Mouse (Mus musculus) thymus, adult 2 months (tissue): ENCODE data around the gene Dock9. TPM values are rescaled to one million over a fixed set of nuclear protein-coding genes. Genes with fewer than 3 reads are reported as not detected.

Experiments
- DNase-seq: peaks from one replicate; pipeline ENCODE4 v3.0.0; 2021
- H3K27ac ChIP-seq: fragments of 200-500 bp; 2 replicates; pipeline ENCODE4 v1.5.1; 2012; ENCODE audit warnings: low read length, control low read depth; ENCODE audit not compliant: control insufficient read depth, insufficient read depth
- H3K27me3 ChIP-seq: fragments of 200-500 bp; 2 replicates; pipeline ENCODE4 v1.6.1; 2012; ENCODE audit warnings: mild to moderate bottlenecking, low read length, moderate library complexity, mixed read lengths; ENCODE audit not compliant: control insufficient read depth, insufficient read depth
- H3K36me3 ChIP-seq: fragments of 200-500 bp; 2 replicates; pipeline ENCODE4 v1.6.1; 2012; ENCODE audit warnings: mild to moderate bottlenecking, low read length, moderate library complexity; ENCODE audit not compliant: control insufficient read depth, insufficient read depth
- H3K4me1 ChIP-seq: fragments of 200-500 bp; replicated peaks from 2 replicates; pipeline ENCODE4 v1.6.1; 2012; ENCODE audit warnings: low read length; ENCODE audit not compliant: control insufficient read depth, insufficient read depth
- H3K4me3 ChIP-seq: fragments of 200-500 bp; 2 replicates; pipeline ENCODE4 v1.5.1; 2012; ENCODE audit warnings: mild to moderate bottlenecking, low read length, control low read depth, moderate library complexity; ENCODE audit not compliant: control insufficient read depth, insufficient read depth
- CTCF ChIP-seq: fragments of 200-500 bp; IDR thresholded peaks from 2 replicates; pipeline ENCODE4 v1.5.1; 2012; ENCODE audit warnings: mild to moderate bottlenecking, control low read depth, low read length, moderate library complexity, borderline replicate concordance; ENCODE audit not compliant: control insufficient read depth, poor library complexity, insufficient read depth; ENCODE audit errors: extremely low read depth
- POLR2A ChIP-seq: fragments of 200-500 bp; IDR thresholded peaks from 2 replicates; pipeline ENCODE4 v1.6.1; 2012; ENCODE audit warnings: mild to moderate bottlenecking, low read length, control low read depth, moderate library complexity; ENCODE audit not compliant: control insufficient read depth, poor library complexity, insufficient read depth; ENCODE audit errors: extremely low read depth
- WGBS: fragments of 180-500 bp; shearing (Covaris S2); methylation state at CpG from one replicate; pipeline ENCODE4 v1.1.7; 2018; 5-methylcytosine and 5-hydroxymethylcytosine counted together
- polyA plus RNA-seq: library from polyadenylated mRNA; depleted of rRNA; stranded (reverse); fragments of >200 nt; gene quantifications from 2 replicates; pipeline ENCODE4 v1.2.3, GENCODE M21; 2012

The Dock9 gene
- polyA plus RNA-seq, 1 experiment = 13.2 TPM

DNA sequence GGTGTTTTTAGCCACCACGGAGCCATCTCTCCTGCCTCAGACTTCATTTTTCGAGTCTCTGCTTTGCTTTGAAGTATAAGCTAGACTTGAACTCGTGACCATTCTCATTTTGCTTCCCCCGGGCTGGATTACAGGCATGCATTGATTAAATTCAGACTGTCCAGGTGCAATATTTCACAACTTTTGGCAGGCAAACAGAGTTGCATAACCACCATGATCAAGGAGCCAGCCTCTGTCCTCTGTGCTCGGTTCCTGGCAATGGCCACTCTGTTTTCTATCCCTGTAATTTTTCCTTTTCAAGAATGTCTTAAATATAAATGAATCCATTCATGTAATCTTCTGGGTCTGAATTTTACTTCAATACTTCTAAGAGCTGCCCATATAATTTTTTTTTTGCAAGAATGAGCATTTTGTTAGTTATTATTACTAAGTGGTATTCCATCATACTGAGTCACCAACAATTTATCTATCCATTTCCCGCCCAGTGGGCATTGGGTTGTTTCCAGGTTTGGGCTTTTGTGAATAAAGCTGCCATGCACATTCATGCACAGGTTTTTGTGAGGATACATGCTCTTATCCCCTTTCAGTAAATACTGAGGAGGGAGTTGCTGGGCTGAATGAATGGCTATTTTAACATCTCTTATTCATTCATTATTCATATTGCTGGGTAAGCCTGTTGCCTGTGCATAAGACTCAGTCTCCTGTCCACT lies 183.0 kb downstream of the Dock9 start:
- TF ChIP-seq POLR2A (no peak), CTCF (no peak)
- 89% methylated on average over 6 of the region's 6 CpGs for WGBS

DNA sequence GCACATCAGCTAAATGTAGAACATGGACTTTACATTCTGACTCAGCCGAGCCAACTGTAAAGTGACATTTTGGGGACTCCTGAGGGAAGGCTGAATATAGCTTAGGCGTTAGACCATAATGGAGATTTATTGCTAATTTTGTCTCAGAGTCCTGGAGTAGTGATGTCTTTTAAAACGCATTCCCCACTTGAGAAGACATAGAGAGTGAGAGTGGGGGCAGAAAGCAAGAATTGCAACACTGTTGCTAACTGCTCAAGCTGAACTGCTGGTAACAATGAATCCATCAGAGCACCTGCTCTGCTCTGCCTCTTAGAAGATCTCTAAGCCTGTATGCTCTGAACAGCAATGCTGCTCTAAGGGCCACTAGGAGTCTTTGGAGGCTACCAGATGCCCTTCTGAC lies 184.1 kb downstream of the Dock9 start:
- DNase-seq = no peak
- WGBS = 92% methylated on average over 3 of the region's 3 CpGs
- no peaks in the 10 kb centered on the region for H3K4me1 ChIP-seq
- no peak for TF ChIP-seq CTCF
- TF ChIP-seq POLR2A = no peak
- H3K4me3 ChIP-seq = no peak overlapping the region
- H3K27me3 ChIP-seq = no peaks in the 10 kb centered on the region
- H3K27ac ChIP-seq = no peak overlapping the region
- no peaks in the 10 kb centered on the region for H3K36me3 ChIP-seq

More for the DNA sequence above, 183.0 kb downstream of the Dock9 start:
- no peak overlapping the region for H3K27ac ChIP-seq
- no peaks in the 10 kb centered on the region for H3K4me1 ChIP-seq
- no peaks in the 10 kb centered on the region for H3K36me3 ChIP-seq
- DNase-seq = no peak
- H3K4me3 ChIP-seq = no peak overlapping the region
- no peaks in the 10 kb centered on the region for H3K27me3 ChIP-seq

DNA sequence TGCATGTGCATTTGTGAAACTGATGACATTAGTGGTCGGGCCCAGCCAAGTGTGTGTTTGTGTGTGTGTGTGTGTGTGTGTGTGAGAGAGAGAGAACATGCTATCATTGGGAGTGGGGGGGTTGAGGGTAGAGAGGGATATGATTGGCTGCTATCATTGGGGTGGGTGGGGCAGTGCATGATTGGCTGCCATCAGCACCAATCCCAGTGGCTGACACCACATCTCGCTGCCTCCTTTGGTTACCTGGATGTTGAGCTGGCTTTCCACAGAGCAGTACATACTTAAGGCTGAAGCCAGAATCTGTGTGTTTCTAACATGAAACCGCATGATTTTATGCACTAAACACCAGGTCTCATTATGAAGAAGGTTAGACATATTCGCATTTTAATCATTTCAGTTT lies 184.7 kb downstream of the Dock9 start:
- H3K4me3 ChIP-seq = no peak overlapping the region
- no peaks in the 10 kb centered on the region for H3K27me3 ChIP-seq
- WGBS = 95% methylated on average over 4 of the region's 4 CpGs
- no peaks in the 10 kb centered on the region for H3K36me3 ChIP-seq
- H3K4me1 ChIP-seq = no peaks in the 10 kb centered on the region
- TF ChIP-seq POLR2A (no peak), CTCF (no peak)
- H3K27ac ChIP-seq = no peak overlapping the region
- DNase-seq = no peak

DNA sequence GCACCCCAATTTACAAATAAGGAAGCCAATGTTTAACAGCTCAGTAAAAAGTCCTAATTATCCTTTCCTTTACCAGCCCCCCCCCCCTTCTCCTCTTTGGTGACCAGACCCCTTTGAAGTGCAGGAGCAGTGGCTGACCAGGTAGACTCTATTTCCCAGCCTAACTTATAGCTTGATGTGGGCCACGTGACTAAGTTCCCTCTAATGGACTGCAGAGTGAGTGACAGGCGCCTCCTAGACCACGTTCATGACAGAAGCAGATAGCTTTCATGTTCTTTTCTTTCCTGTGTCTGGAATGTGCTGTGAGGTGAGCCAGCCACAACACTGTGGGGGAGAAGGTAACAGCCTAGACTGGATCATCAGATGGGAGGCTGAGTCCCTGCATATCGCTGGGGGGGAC lies 186.1 kb downstream of the Dock9 start:
- H3K4me3 ChIP-seq = no peak overlapping the region
- no peak overlapping the region for H3K27ac ChIP-seq
- no peak for DNase-seq
- H3K4me1 ChIP-seq = no peaks in the 10 kb centered on the region
- no peak for TF ChIP-seq CTCF
- TF ChIP-seq POLR2A = no peak
- no peaks in the 10 kb centered on the region for H3K27me3 ChIP-seq
- H3K36me3 ChIP-seq = no peaks in the 10 kb centered on the region
- 67% methylated on average over 4 of the region's 4 CpGs for WGBS

DNA sequence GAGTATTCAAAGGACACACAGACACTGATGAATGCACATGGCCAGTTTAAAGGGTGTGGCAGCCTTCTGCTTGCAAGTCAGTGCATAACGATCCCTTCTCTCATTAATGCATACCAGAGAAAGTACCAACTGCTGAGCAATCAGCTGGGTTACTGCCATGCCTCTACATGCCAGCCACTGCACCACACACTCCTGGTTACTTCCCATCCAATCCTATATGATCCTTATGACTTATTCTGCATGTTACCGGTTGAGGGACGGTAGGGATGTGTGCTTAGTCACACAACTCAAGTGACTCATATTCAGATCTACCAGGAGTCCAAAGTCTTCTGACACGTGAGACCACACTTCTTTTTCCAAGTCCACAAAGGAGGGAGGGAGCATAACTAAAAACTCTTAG lies 186.5 kb downstream of the Dock9 start:
- no peaks in the 10 kb centered on the region for H3K27me3 ChIP-seq
- no peak overlapping the region for H3K4me3 ChIP-seq
- H3K36me3 ChIP-seq = no peaks in the 10 kb centered on the region
- H3K27ac ChIP-seq = no peak overlapping the region
- DNase-seq = no peak
- no peak for TF ChIP-seq POLR2A
- no peak for TF ChIP-seq CTCF
- 95% methylated on average over 4 of the region's 4 CpGs for WGBS
- H3K4me1 ChIP-seq = no peaks in the 10 kb centered on the region

DNA sequence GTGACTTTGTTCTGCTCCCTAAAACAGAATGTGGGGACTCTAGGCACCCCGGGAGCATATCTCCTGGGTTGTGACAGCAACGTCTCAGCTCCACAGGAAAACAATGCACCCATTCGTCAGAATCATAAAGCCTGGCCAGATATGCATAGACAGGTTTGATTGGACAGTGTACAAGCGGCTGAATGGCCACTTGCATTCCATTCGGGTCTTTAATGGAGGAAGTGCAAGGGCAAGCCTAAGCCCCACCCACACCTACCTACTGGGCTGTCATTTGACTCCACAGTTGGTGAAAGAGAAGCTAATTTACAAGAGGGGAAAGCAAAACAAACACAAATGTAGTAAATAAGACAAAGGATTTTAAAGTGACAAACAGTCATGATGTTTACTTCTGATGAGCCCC lies 189.1 kb downstream of the Dock9 start:
- WGBS = 84% methylated on average over 5 of the region's 5 CpGs
- TF ChIP-seq POLR2A (no peak), CTCF (no peak)
- Histone ChIP-seq H3K4me1 (no peaks in the 10 kb centered on the region), H3K36me3 (no peaks in the 10 kb centered on the region), H3K27me3 (no peaks in the 10 kb centered on the region), H3K27ac (no peak overlapping the region), H3K4me3 (no peak overlapping the region)
- no peak for DNase-seq

DNA sequence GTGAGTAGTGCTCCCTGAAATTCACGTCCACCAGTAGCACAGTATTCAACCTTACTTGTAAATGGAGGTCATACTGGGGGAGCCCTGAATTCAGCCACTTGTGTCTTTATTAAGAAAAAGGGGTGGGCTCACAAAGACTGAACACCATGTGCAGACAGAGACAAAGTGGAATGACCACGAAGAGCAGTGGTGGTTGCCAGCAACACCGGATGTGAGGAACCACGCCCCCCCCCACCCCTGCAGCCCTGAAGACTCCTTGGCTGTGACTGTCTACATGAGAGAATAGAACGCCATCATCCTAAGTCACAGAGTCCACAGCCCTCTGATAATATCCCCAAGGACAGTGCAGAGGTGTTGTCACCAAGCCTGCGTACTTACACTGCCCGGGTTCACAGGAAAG lies 191.2 kb downstream of the Dock9 start:
- no peak for DNase-seq
- no peak for TF ChIP-seq POLR2A
- no peak for TF ChIP-seq CTCF
- Histone ChIP-seq H3K4me3 (no peak overlapping the region), H3K27ac (no peak overlapping the region), H3K4me1 (no peaks in the 10 kb centered on the region), H3K27me3 (no peaks in the 10 kb centered on the region), H3K36me3 (no peaks in the 10 kb centered on the region)
- 68% methylated on average over 7 of the region's 7 CpGs for WGBS
